Mouse (Mus musculus): ENCODE measurements around the gene 4931422A03Rik. TPM values are rescaled to one million over a fixed set of nuclear protein-coding genes. Genes with fewer than 3 reads are reported as not detected.

The 4931422A03Rik gene
- polyA plus RNA-seq, 1 experiment from 2014 or later = 3.7 TPM

GRCm38 (mm10) chr2:103946892-103947291 is 81.3 kb downstream of the 4931422A03Rik start:
- WGBS = 81% methylated on average over 8 of the region's 8 CpGs
- ATAC-seq (ENCODE audit: insufficient number of reproducible peaks, insufficient read depth, low FRiP score, low read depth) = no peak

GRCm38 (mm10) chr2:103945571-103946092 is 82.5 kb downstream of the 4931422A03Rik start:
- Histone ChIP-seq H3K27ac (ENCODE audit: low read length) (no peak overlapping the region), H3K27me3 (ENCODE audit: control insufficient read depth, insufficient read depth, low read length) (no peaks in the 10 kb centered on the region), H3K4me3 (ENCODE audit: low read depth, low read length) (no peak overlapping the region), H3K36me3 (ENCODE audit: control insufficient read depth, insufficient read depth, low read length) (no peaks in the 10 kb centered on the region), H3K4me2 (replicated peaks; ENCODE audit: low read depth, low read length) (no peak overlapping the region), H3K4me1 (ENCODE audit: control insufficient read depth, insufficient read depth, low read length) (no peaks in the 10 kb centered on the region), H3K9ac (replicated peaks; ENCODE audit: low read depth, low read length) (no peak overlapping the region), H3K9me3 (ENCODE audit: control insufficient read depth, low read depth, low read length) (no peaks in the 10 kb centered on the region)
- no peak for ATAC-seq (ENCODE audit: insufficient number of reproducible peaks, insufficient read depth, low FRiP score, low read depth)
- WGBS = 74% methylated on average over 5 of the region's 5 CpGs

More at GRCm38 (mm10) chr2:103946892-103947291, 81.3 kb downstream of the 4931422A03Rik start:
- H3K9me3 ChIP-seq (ENCODE audit: control insufficient read depth, low read depth, low read length) = no peaks in the 10 kb centered on the region
- no peak overlapping the region for H3K4me2 ChIP-seq (replicated peaks; ENCODE audit: low read depth, low read length)
- no peak overlapping the region for H3K9ac ChIP-seq (replicated peaks; ENCODE audit: low read depth, low read length)
- no peaks in the 10 kb centered on the region for H3K4me1 ChIP-seq (ENCODE audit: control insufficient read depth, insufficient read depth, low read length)
- H3K4me3 ChIP-seq (ENCODE audit: low read depth, low read length) = no peak overlapping the region
- H3K27ac ChIP-seq (ENCODE audit: low read length) = no peak overlapping the region
- no peaks in the 10 kb centered on the region for H3K27me3 ChIP-seq (ENCODE audit: control insufficient read depth, insufficient read depth, low read length)
- H3K36me3 ChIP-seq (ENCODE audit: control insufficient read depth, insufficient read depth, low read length) = no peaks in the 10 kb centered on the region

GRCm38 (mm10) chr2:103944859-103945258 is 83.3 kb downstream of the 4931422A03Rik start:
- no peaks in the 10 kb centered on the region for H3K27me3 ChIP-seq (ENCODE audit: control insufficient read depth, insufficient read depth, low read length)
- no peak overlapping the region for H3K9ac ChIP-seq (replicated peaks; ENCODE audit: low read depth, low read length)
- no peaks in the 10 kb centered on the region for H3K9me3 ChIP-seq (ENCODE audit: control insufficient read depth, low read depth, low read length)
- H3K4me1 ChIP-seq (ENCODE audit: control insufficient read depth, insufficient read depth, low read length) = no peaks in the 10 kb centered on the region
- no peaks in the 10 kb centered on the region for H3K36me3 ChIP-seq (ENCODE audit: control insufficient read depth, insufficient read depth, low read length)
- no peak overlapping the region for H3K4me3 ChIP-seq (ENCODE audit: low read depth, low read length)
- no peak for ATAC-seq (ENCODE audit: insufficient number of reproducible peaks, insufficient read depth, low FRiP score, low read depth)
- 89% methylated on average over 2 of the region's 2 CpGs for WGBS
- H3K4me2 ChIP-seq (replicated peaks; ENCODE audit: low read depth, low read length) = no peak overlapping the region
- H3K27ac ChIP-seq (ENCODE audit: low read length) = no peak overlapping the region

GRCm38 (mm10) chr2:103941085-103941484 is 87.1 kb downstream of the 4931422A03Rik start:
- ATAC-seq (ENCODE audit: insufficient number of reproducible peaks, insufficient read depth, low FRiP score, low read depth) = no peak
- H3K4me2 ChIP-seq (replicated peaks; ENCODE audit: low read depth, low read length) = no peak overlapping the region
- no peaks in the 10 kb centered on the region for H3K9me3 ChIP-seq (ENCODE audit: control insufficient read depth, low read depth, low read length)
- WGBS = 80% methylated on average over 3 of the region's 3 CpGs
- no peak overlapping the region for H3K4me3 ChIP-seq (ENCODE audit: low read depth, low read length)
- no peaks in the 10 kb centered on the region for H3K4me1 ChIP-seq (ENCODE audit: control insufficient read depth, insufficient read depth, low read length)
- H3K27ac ChIP-seq (ENCODE audit: low read length) = no peak overlapping the region
- H3K27me3 ChIP-seq (ENCODE audit: control insufficient read depth, insufficient read depth, low read length) = no peaks in the 10 kb centered on the region
- no peaks in the 10 kb centered on the region for H3K36me3 ChIP-seq (ENCODE audit: control insufficient read depth, insufficient read depth, low read length)
- H3K9ac ChIP-seq (replicated peaks; ENCODE audit: low read depth, low read length) = no peak overlapping the region

GRCm38 (mm10) chr2:103939003-103939402 is 89.2 kb downstream of the 4931422A03Rik start:
- Histone ChIP-seq H3K4me3 (ENCODE audit: low read depth, low read length) (no peak overlapping the region), H3K27ac (ENCODE audit: low read length) (no peak overlapping the region), H3K9ac (replicated peaks; ENCODE audit: low read depth, low read length) (no peak overlapping the region), H3K36me3 (ENCODE audit: control insufficient read depth, insufficient read depth, low read length) (no peaks in the 10 kb centered on the region), H3K9me3 (ENCODE audit: control insufficient read depth, low read depth, low read length) (no peaks in the 10 kb centered on the region), H3K4me1 (ENCODE audit: control insufficient read depth, insufficient read depth, low read length) (no peaks in the 10 kb centered on the region), H3K27me3 (ENCODE audit: control insufficient read depth, insufficient read depth, low read length) (no peaks in the 10 kb centered on the region), H3K4me2 (replicated peaks; ENCODE audit: low read depth, low read length) (no peak overlapping the region)
- no peak for ATAC-seq (ENCODE audit: insufficient number of reproducible peaks, insufficient read depth, low FRiP score, low read depth)

GRCm38 (mm10) chr2:103938573-103938972 is 89.6 kb downstream of the 4931422A03Rik start:
- 85% methylated on average over 1 of the region's 1 CpGs for WGBS
- ATAC-seq (ENCODE audit: insufficient number of reproducible peaks, insufficient read depth, low FRiP score, low read depth) = no peak

GRCm38 (mm10) chr2:103937670-103938069 is 90.5 kb downstream of the 4931422A03Rik start:
- H3K9ac ChIP-seq (replicated peaks; ENCODE audit: low read depth, low read length) = no peak overlapping the region
- no peak overlapping the region for H3K4me2 ChIP-seq (replicated peaks; ENCODE audit: low read depth, low read length)
- ATAC-seq (ENCODE audit: insufficient number of reproducible peaks, insufficient read depth, low FRiP score, low read depth) = no peak
- H3K4me3 ChIP-seq (ENCODE audit: low read depth, low read length) = no peak overlapping the region
- H3K9me3 ChIP-seq (ENCODE audit: control insufficient read depth, low read depth, low read length) = no peaks in the 10 kb centered on the region
- no peak overlapping the region for H3K27ac ChIP-seq (ENCODE audit: low read length)
- H3K27me3 ChIP-seq (ENCODE audit: control insufficient read depth, insufficient read depth, low read length) = no peaks in the 10 kb centered on the region
- no peaks in the 10 kb centered on the region for H3K36me3 ChIP-seq (ENCODE audit: control insufficient read depth, insufficient read depth, low read length)
- H3K4me1 ChIP-seq (ENCODE audit: control insufficient read depth, insufficient read depth, low read length) = no peaks in the 10 kb centered on the region
- 91% methylated on average over 2 of the region's 2 CpGs for WGBS

More at GRCm38 (mm10) chr2:103938573-103938972, 89.6 kb downstream of the 4931422A03Rik start:
- Histone ChIP-seq H3K4me1 (ENCODE audit: control insufficient read depth, insufficient read depth, low read length) (no peaks in the 10 kb centered on the region), H3K4me3 (ENCODE audit: low read depth, low read length) (no peak overlapping the region), H3K4me2 (replicated peaks; ENCODE audit: low read depth, low read length) (no peak overlapping the region), H3K9me3 (ENCODE audit: control insufficient read depth, low read depth, low read length) (no peaks in the 10 kb centered on the region), H3K9ac (replicated peaks; ENCODE audit: low read depth, low read length) (no peak overlapping the region), H3K27me3 (ENCODE audit: control insufficient read depth, insufficient read depth, low read length) (no peaks in the 10 kb centered on the region), H3K27ac (ENCODE audit: low read length) (no peak overlapping the region), H3K36me3 (ENCODE audit: control insufficient read depth, insufficient read depth, low read length) (no peaks in the 10 kb centered on the region)

GRCm38 (mm10) chr2:103936666-103937065 is 91.5 kb downstream of the 4931422A03Rik start:
- Histone ChIP-seq H3K27ac (ENCODE audit: low read length) (no peak overlapping the region), H3K36me3 (ENCODE audit: control insufficient read depth, insufficient read depth, low read length) (no peaks in the 10 kb centered on the region), H3K27me3 (ENCODE audit: control insufficient read depth, insufficient read depth, low read length) (no peaks in the 10 kb centered on the region), H3K4me1 (ENCODE audit: control insufficient read depth, insufficient read depth, low read length) (no peaks in the 10 kb centered on the region), H3K4me3 (ENCODE audit: low read depth, low read length) (no peak overlapping the region), H3K9ac (replicated peaks; ENCODE audit: low read depth, low read length) (no peak overlapping the region), H3K4me2 (replicated peaks; ENCODE audit: low read depth, low read length) (no peak overlapping the region), H3K9me3 (ENCODE audit: control insufficient read depth, low read depth, low read length) (no peaks in the 10 kb centered on the region)
- ATAC-seq (ENCODE audit: insufficient number of reproducible peaks, insufficient read depth, low FRiP score, low read depth) = no peak
- 88% methylated on average over 2 of the region's 2 CpGs for WGBS
